Mouse (Mus musculus) sigmoid colon, adult 10 weeks (tissue): ENCODE results near the gene Nckap5. TPM values are rescaled to one million over a fixed set of nuclear protein-coding genes. Genes with fewer than 3 reads are reported as not detected.

Experiments used
- polyA plus RNA-seq: library from polyadenylated mRNA; stranded (reverse); fragments of 350-450 nt; fragmentation: Illumina TruSeq; extraction: RNeasy Lipid Tissue Mini Kit (QIAGEN cat#74804); gene quantifications from one replicate; pipeline ENCODE4 v1.2.3, GENCODE M21; 2014; ENCODE audit warnings: low read depth, low replicate concordance

Nckap5 gene
- 5.1 TPM for polyA plus RNA-seq

DNA sequence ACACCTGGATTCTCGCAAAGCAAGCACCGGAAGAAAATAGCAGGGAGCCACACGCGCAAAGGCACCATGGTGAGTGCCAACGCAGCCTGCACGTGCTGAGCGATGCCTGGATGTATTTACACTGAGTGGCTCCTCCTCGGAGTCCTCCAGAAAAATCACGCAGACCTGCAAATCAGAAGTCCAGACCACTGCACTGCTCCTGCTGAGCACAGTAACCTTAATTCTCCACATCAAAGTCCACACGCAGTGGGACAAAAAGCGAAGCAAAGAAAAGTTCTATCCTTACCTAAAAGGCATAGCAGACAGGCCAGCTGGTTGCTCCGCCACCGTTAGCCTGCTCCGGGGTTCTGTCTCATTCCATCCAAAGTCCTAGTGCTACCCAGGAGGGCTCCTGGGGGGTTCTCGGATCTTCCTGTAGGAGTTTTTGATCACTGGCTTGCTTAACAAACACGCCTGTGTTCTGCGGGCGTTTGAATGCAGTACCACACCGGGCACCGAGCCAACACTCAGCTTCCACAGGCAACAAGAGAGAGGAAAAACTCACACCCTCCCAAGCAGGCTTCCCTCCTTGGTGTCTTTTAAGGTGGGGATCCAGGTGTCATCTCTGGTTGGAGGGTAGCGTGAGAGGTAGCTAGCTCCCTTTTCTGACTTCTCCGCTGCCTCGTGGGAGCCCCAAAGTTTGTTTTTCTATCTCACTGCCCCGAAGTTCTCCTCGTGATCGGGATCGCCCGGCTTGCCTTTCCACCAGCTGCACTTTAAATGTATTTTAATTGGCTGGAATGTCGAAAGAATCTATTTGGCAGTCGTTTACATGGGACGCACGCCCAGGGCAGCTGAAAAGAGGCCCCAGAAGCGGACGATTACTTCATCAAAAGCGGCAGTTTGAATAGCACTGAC lies at the start of gene Nckap5:
Nckap5 (minus strand) TSS at position 769 of the 897 bp plus-strand sequence.

DNA sequence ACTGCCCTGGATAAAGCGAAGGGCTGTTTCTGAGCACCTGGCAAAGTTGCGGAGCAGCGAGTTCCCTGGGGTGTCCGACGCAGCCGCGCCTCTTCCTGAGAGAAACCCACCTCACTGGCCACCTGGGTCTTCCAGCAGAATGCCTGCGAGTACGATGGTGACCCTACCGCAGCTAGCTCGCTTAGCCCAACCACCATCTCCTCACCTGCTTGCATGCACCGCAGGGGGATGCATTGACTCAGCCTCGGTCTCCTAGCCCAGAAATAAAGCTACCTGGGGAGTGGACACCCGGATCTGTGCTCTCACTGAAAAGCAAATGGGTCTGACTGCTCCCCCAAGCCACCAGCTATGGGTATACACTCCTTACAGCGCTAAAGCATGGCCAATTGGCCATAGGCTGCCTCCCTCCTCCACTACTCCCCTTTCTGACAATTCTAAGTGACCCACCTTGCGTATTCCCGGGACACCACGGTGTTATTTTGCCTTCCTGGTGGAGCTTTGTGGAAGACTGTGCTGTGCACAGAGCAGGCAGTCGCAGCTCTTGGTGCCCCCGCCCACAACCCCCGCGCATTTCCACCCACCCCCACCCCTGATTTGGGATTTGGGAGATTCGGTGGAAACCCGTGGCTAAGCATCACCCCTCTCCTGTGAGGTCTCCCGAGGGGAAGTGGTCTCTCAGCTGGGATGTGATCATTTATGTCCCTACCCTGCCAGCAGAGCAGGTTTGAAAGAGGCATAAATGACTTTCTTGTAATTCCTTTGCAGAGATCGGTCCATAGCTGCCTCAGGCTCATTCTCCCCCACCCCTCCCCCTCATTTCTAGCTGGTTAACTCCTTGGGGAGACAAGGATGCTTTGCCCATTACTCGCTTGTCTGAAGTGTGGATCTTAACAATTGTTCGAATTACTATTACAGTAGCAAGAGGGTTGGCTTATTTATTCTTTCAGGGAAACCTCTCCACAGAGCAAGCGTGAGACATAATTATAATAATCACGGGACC lies 917.7 kb downstream of the Nckap5 start, which contains the start of gene Lypd1:
Lypd1 (minus strand) TSS at position 501 of the 1,000 bp plus-strand sequence.

